Mouse (Mus musculus) forebrain, embryonic 10.5 days (tissue): ENCODE measurements at regions not wholly inside any gene's neighbourhood (a gene's known extent, or its start where the extent isn't known, plus 50 kb on each side); places are given as distances from the start of the nearest gene placed in this dataset.

Source experiments
- DNase-seq: peaks from one replicate; pipeline ENCODE4 v3.0.0-alpha.2; 2017; ENCODE audit warnings: low spot score; ENCODE audit errors: extremely low spot score
- H3K27ac ChIP-seq: fragments of 300-500 bp; sonication (generic); 2 replicates; pipeline ENCODE4 v1.5.1; 2016; ENCODE audit warnings: mild to moderate bottlenecking
- H3K27me3 ChIP-seq: fragments of 300-500 bp; sonication (generic); 2 replicates; pipeline ENCODE4 v1.6.1; 2016; ENCODE audit warnings: mild to moderate bottlenecking; ENCODE audit not compliant: poor library complexity, severe bottlenecking
- H3K36me3 ChIP-seq: fragments of 300-500 bp; sonication (generic); replicated peaks from 2 replicates; pipeline ENCODE4 v1.6.1; 2016; ENCODE audit warnings: mild to moderate bottlenecking, moderate library complexity
- H3K4me1 ChIP-seq: fragments of 300-500 bp; sonication (generic); 2 replicates; pipeline ENCODE4 v1.6.1; 2016
- H3K4me3 ChIP-seq: fragments of 300-500 bp; sonication (generic); 2 replicates; pipeline ENCODE4 v1.5.1; 2016; ENCODE audit warnings: mild to moderate bottlenecking, moderate library complexity
- H3K9me3 ChIP-seq: fragments of 300-500 bp; sonication (generic); 2 replicates; pipeline ENCODE4 v1.6.1; 2016; ENCODE audit warnings: mild to moderate bottlenecking, moderate library complexity
- WGBS: fragments of 180-500 bp; shearing (Covaris S2); methylation state at CpG from one replicate; pipeline ENCODE4 v1.1.7; 2016; 5-methylcytosine and 5-hydroxymethylcytosine counted together

DNA sequence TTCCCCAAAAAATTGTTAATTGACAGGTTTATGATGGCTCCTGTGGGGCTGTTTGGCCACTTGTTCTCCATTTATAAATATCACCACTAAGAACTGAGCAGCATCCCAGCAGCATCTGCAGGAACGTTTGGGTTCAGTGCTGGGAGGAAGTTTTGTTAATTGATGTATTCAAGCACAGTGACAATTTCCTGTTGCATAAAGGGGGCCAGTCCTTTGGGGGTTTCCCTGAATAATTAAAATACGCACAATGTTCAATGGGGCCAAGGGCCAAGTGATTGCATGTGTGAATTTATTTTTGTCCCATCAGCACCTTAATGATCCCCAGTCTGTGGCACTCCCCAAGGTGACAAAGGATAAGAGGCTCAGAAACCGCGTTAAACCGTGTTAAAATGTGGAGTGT is 1272.6 kb upstream of the A1bg start:
- Histone ChIP-seq H3K9me3 (no peaks in the 10 kb centered on the region), H3K4me1 (peaks cover 2% of the 10 kb centered on the region), H3K36me3 (no peaks in the 10 kb centered on the region), H3K4me3 (no peak overlapping the region), H3K27me3 (no peaks in the 10 kb centered on the region), H3K27ac (no peak overlapping the region)
- no peak for DNase-seq
- WGBS, result 89% methylated on average over 5 of the region's 5 CpGs

DNA sequence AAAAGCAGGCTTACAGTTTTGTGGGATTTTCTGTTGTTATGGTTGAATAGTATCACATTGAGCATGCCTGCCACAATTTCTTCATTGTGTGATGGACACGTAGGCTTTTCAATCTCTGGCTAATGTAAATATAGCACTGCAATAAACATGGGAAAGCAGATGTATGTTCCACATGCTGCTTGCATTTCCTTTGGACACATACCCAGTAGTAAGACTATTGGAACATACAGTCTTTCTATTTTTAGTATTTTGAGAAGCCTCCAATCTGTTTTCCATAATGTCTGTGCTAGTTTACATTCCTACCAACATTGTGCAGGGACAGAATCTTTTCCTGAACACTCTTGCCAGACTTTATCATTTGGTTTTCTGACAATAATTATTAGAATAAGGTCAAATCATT is 1269.9 kb upstream of the A1bg start:
- Histone ChIP-seq H3K9me3 (no peaks in the 10 kb centered on the region), H3K27me3 (no peaks in the 10 kb centered on the region)
- WGBS, result 93% methylated on average over 1 of the region's 1 CpGs

DNA sequence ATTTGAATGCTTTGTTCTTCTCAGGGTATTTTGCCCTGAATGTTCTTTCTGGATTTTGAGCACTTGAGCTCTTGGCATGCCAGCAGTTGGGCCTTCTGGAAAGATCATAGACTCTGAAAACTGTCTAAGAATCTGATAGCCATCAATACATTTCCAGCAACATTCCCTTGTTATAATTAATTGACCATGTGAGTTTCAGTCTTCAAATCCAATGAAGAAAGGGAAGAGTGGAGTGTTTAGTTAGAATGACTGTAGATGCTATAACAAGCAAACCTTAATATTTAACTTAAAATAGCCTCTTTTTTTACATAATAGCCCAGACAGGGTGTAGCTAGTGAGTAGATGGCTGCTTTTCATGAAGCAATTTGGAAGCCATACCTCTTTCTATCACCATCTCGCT is 1268.8 kb upstream of the A1bg start:
- no peak overlapping the region for H3K4me3 ChIP-seq
- no peak for DNase-seq
- H3K4me1 ChIP-seq, result peaks cover 8% of the 10 kb centered on the region
- no peak overlapping the region for H3K27ac ChIP-seq
- no peaks in the 10 kb centered on the region for H3K27me3 ChIP-seq
- 95% methylated on average over 1 of the region's 1 CpGs for WGBS
- no peaks in the 10 kb centered on the region for H3K36me3 ChIP-seq
- H3K9me3 ChIP-seq, result no peaks in the 10 kb centered on the region

More for the DNA sequence above, 1269.9 kb upstream of the A1bg start:
- Histone ChIP-seq H3K36me3 (no peaks in the 10 kb centered on the region), H3K4me3 (no peak overlapping the region), H3K4me1 (peaks cover 8% of the 10 kb centered on the region), H3K27ac (no peak overlapping the region)
- DNase-seq, result no peak

DNA sequence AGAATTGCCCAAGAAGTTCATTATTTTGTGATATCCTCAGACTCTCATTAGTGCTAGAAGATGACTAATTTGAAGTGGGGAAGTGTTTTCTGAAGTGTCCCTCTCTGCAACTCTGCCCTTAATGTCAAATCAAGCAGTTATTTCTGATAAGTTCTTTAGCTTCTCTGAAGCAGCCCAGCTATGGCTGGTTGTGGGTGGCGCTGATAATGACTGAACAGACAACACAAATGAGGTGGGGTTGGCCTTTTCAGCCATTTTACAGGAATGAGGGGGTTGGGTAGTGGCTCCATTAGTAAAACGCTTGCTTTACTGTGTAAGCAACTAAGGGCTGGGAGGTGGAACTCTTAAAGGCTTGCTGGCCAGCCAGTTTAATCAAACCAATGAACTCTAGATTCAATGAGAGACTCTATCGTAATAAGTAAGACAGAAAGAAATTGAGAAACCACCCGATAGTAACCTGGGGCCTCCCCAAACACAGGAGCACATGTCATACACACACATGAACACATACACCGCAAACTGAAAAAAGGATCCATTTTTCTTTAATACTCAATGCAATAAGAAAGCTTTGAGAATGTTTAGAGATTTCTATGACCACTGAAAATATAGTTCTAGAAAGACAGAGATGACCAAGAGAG is 1268.3 kb upstream of the A1bg start:
- no peak for DNase-seq
- no peaks in the 10 kb centered on the region for H3K36me3 ChIP-seq
- H3K4me1 ChIP-seq, result peaks cover 8% of the 10 kb centered on the region
- H3K27me3 ChIP-seq, result no peaks in the 10 kb centered on the region
- no peak overlapping the region for H3K4me3 ChIP-seq
- no peaks in the 10 kb centered on the region for H3K9me3 ChIP-seq
- WGBS, result 92% methylated on average over 5 of the region's 5 CpGs
- no peak overlapping the region for H3K27ac ChIP-seq

DNA sequence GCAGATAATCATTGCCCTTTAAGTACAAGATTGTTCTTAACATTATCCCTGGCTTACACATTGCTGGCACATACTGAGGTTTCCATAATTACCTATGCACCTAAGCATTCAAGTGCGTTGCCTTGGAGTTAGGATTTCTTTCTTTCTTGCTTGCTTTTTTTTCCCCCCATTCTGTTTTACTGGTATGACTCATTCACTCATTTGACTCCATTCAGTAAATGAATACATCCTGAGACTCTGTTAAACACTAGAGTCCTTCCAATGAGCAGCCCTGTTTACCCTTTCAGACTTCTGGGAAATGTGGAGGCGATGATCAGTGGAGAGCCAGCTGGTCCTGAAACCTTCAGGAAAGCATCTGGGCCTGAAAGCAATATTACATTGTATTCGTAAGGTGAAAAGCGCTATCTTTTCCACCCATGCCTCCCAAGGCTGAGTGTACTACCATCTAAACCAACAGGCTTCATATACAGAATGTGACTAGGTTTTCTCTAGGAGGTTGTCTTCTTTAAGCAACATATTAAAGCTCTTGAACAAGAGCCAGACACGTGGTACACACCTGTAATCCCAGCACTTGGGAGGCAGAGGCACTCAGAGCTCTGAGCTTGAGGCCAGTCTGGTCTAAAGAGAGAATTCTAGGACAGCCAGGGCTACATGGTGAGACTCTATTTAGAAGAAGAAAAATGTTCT is 1267.6 kb upstream of the A1bg start:
- 85% methylated on average over 5 of the region's 5 CpGs for WGBS
- Histone ChIP-seq H3K27me3 (no peaks in the 10 kb centered on the region), H3K4me1 (peaks cover 8% of the 10 kb centered on the region), H3K4me3 (no peak overlapping the region), H3K9me3 (no peaks in the 10 kb centered on the region), H3K36me3 (no peaks in the 10 kb centered on the region), H3K27ac (0 out of 2 replicates have a peak overlapping the region, but pooled peaks have one; percentile 40)
- no peak for DNase-seq

DNA sequence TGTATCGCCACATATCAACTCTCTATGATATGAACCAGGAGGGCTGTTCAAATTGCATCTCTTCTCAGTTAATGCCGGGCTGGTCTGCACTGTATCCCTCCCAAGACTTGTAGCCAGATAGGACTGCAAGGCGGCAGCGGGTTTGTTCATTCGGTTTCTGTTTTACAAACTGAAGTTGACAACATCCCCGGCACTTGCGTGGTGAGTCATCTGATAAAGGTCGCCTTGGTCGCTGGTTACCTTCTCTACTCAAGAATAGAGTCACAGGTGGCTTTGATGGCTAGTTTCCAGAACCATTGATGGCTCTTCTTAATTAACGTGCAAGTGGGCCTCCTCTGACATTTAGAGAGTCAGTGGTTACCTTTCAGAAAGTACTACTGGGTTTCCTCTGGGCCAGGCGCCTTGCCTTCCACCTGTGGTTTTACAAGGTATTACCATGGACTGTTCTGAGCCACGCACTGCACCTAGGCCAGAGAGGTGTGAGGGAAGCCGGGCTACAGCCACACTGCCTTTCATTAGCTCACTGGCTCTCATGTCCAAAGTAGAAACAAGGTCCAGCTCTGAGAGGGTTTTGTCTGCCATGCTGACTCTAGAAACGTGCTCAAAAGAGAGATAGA is 1266.9 kb upstream of the A1bg start:
- Histone ChIP-seq H3K27ac (no peak overlapping the region), H3K4me1 (peaks cover 8% of the 10 kb centered on the region), H3K4me3 (no peak overlapping the region), H3K36me3 (no peaks in the 10 kb centered on the region), H3K27me3 (no peaks in the 10 kb centered on the region), H3K9me3 (no peaks in the 10 kb centered on the region)
- no peak for DNase-seq
- WGBS, result 91% methylated on average over 14 of the region's 14 CpGs

DNA sequence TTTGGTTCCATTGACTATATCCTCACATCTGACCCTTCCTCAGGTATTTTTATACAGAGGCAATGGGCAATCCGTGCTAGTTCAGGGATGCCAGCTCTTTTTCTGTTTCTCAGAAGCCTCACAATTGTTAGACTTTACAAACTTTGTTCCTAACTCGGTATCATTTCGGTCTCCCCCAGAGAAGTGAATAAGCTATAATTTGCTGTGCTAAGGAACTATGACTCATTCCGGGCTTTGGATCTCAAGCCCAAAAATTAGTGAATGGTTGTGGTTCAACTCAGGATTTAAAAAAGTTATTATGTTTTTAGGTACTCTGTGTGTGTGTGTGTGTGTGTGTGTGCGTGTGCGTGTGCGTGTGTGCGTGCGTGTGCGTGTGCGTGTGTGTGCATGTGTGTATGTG is 1263.7 kb upstream of the A1bg start:
- no peak for DNase-seq
- Histone ChIP-seq H3K4me1 (peaks cover 8% of the 10 kb centered on the region), H3K27me3 (no peaks in the 10 kb centered on the region), H3K36me3 (no peaks in the 10 kb centered on the region), H3K4me3 (no peak overlapping the region), H3K9me3 (no peaks in the 10 kb centered on the region), H3K27ac (no peak overlapping the region)
- WGBS, result 93% methylated on average over 11 of the region's 11 CpGs

DNA sequence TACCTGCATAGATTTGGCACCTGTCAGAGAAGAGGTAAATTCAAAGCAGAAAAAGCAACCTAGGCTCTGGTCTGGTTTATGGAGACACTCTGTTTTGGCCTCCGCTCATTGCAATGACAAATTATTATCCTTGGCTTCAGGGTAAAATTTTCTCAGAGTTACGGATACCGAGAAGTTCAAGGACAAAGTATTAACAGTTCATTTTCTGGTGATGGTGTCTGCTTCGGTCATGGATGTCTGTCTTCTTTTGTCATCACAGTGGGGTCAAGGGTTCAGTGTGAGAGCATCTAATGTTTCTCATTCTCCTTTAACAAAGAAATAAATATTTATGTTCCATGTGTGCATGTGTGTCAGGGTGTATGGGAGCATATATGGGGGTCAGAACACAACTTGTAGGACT is 1261.0 kb upstream of the A1bg start:
- 98% methylated on average over 4 of the region's 4 CpGs for WGBS

DNA sequence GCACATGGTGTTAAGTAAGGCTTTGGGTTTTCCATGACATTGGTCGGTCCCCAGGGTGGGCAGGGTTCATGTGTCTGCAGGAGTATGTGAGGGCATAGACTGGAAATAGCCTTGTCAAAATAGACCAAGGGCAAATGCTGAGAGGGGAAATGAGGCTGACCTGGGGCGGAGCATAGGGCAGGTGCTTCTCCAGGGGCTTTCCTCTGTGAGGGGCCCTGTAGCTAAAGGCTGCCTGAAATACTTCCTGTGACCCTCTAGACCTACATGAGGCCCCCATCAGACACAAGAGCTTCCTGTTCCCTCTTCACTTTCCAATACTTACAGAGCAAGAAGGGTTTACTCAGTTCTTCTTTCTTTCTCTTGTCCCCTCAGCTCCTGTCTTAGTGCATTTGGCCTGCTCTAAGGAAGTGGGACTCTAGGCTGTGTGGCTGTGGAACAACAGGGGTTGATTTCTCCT is 1258.7 kb upstream of the A1bg start:
- no peaks in the 10 kb centered on the region for H3K36me3 ChIP-seq
- H3K27ac ChIP-seq, result no peak overlapping the region
- H3K27me3 ChIP-seq, result no peaks in the 10 kb centered on the region
- 77% methylated on average over 2 of the region's 2 CpGs for WGBS
- no peak overlapping the region for H3K4me3 ChIP-seq
- peaks cover 2% of the 10 kb centered on the region for H3K4me1 ChIP-seq
- DNase-seq, result no peak
- no peaks in the 10 kb centered on the region for H3K9me3 ChIP-seq

More for the DNA sequence above, 1261.0 kb upstream of the A1bg start:
- Histone ChIP-seq H3K27ac (no peak overlapping the region), H3K27me3 (no peaks in the 10 kb centered on the region), H3K9me3 (no peaks in the 10 kb centered on the region), H3K4me3 (no peak overlapping the region), H3K4me1 (no peaks in the 10 kb centered on the region), H3K36me3 (no peaks in the 10 kb centered on the region)
- no peak for DNase-seq

DNA sequence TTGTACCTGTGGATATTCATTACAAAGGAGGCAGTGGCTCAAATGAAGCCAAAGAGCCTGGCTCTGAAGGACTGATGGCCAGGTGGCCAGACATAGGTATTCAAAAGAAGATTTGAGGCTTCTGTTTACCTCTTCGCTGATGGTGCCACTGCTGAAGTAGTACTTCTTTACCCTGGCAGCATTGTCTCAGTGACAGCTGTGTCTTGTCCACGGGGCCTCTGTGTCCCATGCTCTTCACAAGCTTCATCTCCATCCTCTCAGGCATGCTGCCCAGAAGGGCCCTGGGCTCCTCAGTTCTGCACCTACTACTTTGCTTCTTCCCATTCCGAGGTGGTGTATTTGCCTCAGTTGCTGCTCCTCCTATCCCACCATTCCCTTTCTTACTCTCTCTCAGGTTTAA is 1257.9 kb upstream of the A1bg start:
- no peak for DNase-seq
- H3K4me3 ChIP-seq, result no peak overlapping the region
- WGBS, result 96% methylated on average over 3 of the region's 3 CpGs
- H3K36me3 ChIP-seq, result no peaks in the 10 kb centered on the region
- H3K27me3 ChIP-seq, result no peaks in the 10 kb centered on the region
- peaks cover 10% of the 10 kb centered on the region for H3K4me1 ChIP-seq
- H3K27ac ChIP-seq, result no peak overlapping the region
- no peaks in the 10 kb centered on the region for H3K9me3 ChIP-seq

DNA sequence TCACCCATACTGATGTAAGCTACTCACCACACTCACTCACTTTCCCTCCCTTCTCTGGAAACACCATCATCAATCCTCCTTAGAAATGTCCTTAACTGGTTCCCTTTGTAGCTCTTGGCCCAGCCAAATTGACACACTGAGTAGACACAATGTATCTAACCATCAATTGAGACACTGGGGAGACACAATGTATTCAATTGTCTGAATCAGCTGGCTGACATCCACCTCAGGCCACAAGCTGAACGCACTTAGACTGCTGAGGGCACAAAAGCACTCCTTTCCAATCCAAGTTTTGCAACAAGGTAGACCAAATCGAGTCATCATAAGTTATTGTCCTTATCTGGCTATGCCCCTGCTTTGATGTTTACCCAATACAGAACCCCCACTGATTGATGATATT is 1257.0 kb upstream of the A1bg start:
- no peaks in the 10 kb centered on the region for H3K9me3 ChIP-seq
- no peaks in the 10 kb centered on the region for H3K36me3 ChIP-seq
- H3K27ac ChIP-seq, result no peak overlapping the region
- DNase-seq, result no peak
- H3K27me3 ChIP-seq, result no peaks in the 10 kb centered on the region
- WGBS, result 86% methylated on average over 2 of the region's 2 CpGs
- no peak overlapping the region for H3K4me3 ChIP-seq
- H3K4me1 ChIP-seq, result peaks cover 11% of the 10 kb centered on the region

DNA sequence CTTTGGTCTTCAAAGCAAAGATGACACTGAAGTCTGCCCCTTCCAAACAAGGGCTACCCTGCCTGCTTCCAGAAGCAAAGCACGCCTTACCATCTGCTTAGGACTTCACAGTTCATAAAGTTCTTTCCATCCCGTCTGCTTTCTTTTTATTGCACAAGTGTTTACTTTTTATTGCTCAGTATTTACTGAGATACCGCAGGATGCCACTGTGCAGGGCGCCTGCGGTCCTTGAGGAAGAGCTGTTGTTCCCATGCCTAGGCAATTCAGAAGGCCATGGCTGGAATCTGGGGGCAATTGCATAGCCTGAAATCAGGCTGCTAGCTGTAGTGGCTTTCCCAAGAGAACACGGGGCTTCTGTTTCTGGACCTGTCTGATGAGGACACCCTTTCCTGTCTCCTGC is 1255.8 kb upstream of the A1bg start:
- WGBS, result 94% methylated on average over 6 of the region's 6 CpGs
- no peaks in the 10 kb centered on the region for H3K9me3 ChIP-seq
- H3K27me3 ChIP-seq, result no peaks in the 10 kb centered on the region
- no peak for DNase-seq
- no peaks in the 10 kb centered on the region for H3K36me3 ChIP-seq
- H3K27ac ChIP-seq, result no peak overlapping the region
- H3K4me1 ChIP-seq, result peaks cover 11% of the 10 kb centered on the region
- H3K4me3 ChIP-seq, result no peak overlapping the region

DNA sequence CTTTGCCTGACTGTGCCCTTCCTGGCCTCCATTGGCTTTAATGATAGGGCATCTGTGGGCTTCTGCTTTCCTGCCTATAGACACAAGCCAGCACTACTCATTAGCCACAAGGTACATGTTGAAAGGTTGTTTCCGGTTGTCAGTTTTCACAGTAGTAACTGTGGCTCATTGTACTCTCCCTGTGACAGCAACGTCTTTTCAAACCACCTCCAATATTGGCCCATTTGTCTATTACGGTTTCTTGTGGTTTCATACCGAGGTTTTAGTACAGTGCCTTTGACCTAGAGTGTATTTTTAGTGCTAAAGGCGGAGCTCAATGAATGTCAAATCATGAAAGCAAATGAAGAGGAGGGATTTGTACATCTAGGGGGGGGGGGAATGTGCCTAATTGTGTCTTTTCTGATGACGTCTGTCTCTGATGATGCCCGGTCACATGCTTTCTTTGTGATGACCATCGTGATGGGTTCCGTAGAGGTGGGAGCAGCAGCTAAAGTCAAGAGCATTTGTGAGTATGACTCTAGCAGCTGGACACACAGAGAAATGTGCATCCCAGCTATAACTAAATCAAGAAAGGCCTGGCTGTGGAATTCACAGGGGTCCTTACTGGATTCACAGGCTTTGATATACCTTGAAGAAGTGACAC is 1255.1 kb upstream of the A1bg start:
- Histone ChIP-seq H3K27ac (no peak overlapping the region), H3K27me3 (no peaks in the 10 kb centered on the region), H3K36me3 (no peaks in the 10 kb centered on the region), H3K4me3 (no peak overlapping the region), H3K9me3 (no peaks in the 10 kb centered on the region), H3K4me1 (peaks cover 11% of the 10 kb centered on the region)
- 94% methylated on average over 9 of the region's 9 CpGs for WGBS
- DNase-seq, result no peak
